Mouse (Mus musculus): ENCODE results near the gene 1110032A03Rik. TPM values are rescaled to one million over a fixed set of nuclear protein-coding genes. Genes with fewer than 3 reads are reported as not detected.
A peak's percentile ranks its signal among the peaks of the same experiment; 100 is the strongest.

1110032A03Rik gene
- polyA plus RNA-seq, 1 experiment from 2014 or later: 46.3 TPM

GRCm38 (mm10) chr9:50782155-50782554, 6.8 kb upstream of the 1110032A03Rik start:
- WGBS: 76% methylated on average over 2 of the region's 2 CpGs

GRCm38 (mm10) chr9:50776162-50776760, 941 bp upstream of the 1110032A03Rik start:
- WGBS: 43% methylated on average over 11 of the region's 11 CpGs

More at GRCm38 (mm10) chr9:50782155-50782554, 6.8 kb upstream of the 1110032A03Rik start:
- peaks cover 34% of the 10 kb centered on the region for H3K36me3 ChIP-seq (ENCODE audit: control insufficient read depth, insufficient read depth, low read length)
- H3K4me3 ChIP-seq (ENCODE audit: low read length): no peak overlapping the region
- H3K9ac ChIP-seq (ENCODE audit: low read length): no peak overlapping the region
- H3K4me2 ChIP-seq (ENCODE audit: low read depth, low read length): no peak overlapping the region
- no peaks in the 10 kb centered on the region for H3K27me3 ChIP-seq (ENCODE audit: control insufficient read depth, insufficient read depth, low read depth, low read length)
- H3K9me3 ChIP-seq (ENCODE audit: control insufficient read depth, low read length): no peaks in the 10 kb centered on the region
- H3K27ac ChIP-seq (ENCODE audit: low read length): no peak overlapping the region
- no peaks in the 10 kb centered on the region for H3K4me1 ChIP-seq (replicated peaks; ENCODE audit: control insufficient read depth, insufficient read depth, low read length)
- ATAC-seq (ENCODE audit: low read depth): no peak

GRCm38 (mm10) chr9:50775662-50776126, 374 bp upstream of the 1110032A03Rik start:
- H3K27me3 ChIP-seq (ENCODE audit: control insufficient read depth, insufficient read depth, low read depth, low read length): no peaks in the 10 kb centered on the region
- ATAC-seq (ENCODE audit: low read depth): peak; percentile 51
- H3K4me3 ChIP-seq (ENCODE audit: low read length): peak overlapping the region; percentile 98
- WGBS: 0% methylated on average over 27 of the region's 30 CpGs
- H3K27ac ChIP-seq (ENCODE audit: low read length): peak overlapping the region; percentile 53; the same call in 1 of the 2 replicates
- peaks cover 11% of the 10 kb centered on the region for H3K4me1 ChIP-seq (replicated peaks; ENCODE audit: control insufficient read depth, insufficient read depth, low read length)
- H3K9me3 ChIP-seq (ENCODE audit: control insufficient read depth, low read length): no peaks in the 10 kb centered on the region
- peak overlapping the region; percentile 91 for H3K4me2 ChIP-seq (ENCODE audit: low read depth, low read length)
- peaks cover 7% of the 10 kb centered on the region; the same call in 1 of the 2 replicates for H3K36me3 ChIP-seq (ENCODE audit: control insufficient read depth, insufficient read depth, low read length)
- H3K9ac ChIP-seq (ENCODE audit: low read length): peak overlapping the region; percentile 97

More at GRCm38 (mm10) chr9:50776162-50776760, 941 bp upstream of the 1110032A03Rik start:
- peaks cover 11% of the 10 kb centered on the region; the same call in 1 of the 2 replicates for H3K36me3 ChIP-seq (ENCODE audit: control insufficient read depth, insufficient read depth, low read length)
- peak overlapping the region; percentile 97 for H3K9ac ChIP-seq (ENCODE audit: low read length)
- H3K27ac ChIP-seq (ENCODE audit: low read length): no peak overlapping the region
- no peaks in the 10 kb centered on the region for H3K9me3 ChIP-seq (ENCODE audit: control insufficient read depth, low read length)
- H3K4me1 ChIP-seq (replicated peaks; ENCODE audit: control insufficient read depth, insufficient read depth, low read length): peaks cover 11% of the 10 kb centered on the region
- H3K4me3 ChIP-seq (ENCODE audit: low read length): peak overlapping the region; percentile 98
- H3K4me2 ChIP-seq (ENCODE audit: low read depth, low read length): peak overlapping the region; percentile 91
- no peak for ATAC-seq (ENCODE audit: low read depth)
- H3K27me3 ChIP-seq (ENCODE audit: control insufficient read depth, insufficient read depth, low read depth, low read length): no peaks in the 10 kb centered on the region

GRCm38 (mm10) chr9:50774026-50774462, 1.3 kb downstream of the 1110032A03Rik start:
- 0 out of 2 replicates have a peak overlapping the region, but pooled peaks have one; percentile 4 for H3K4me3 ChIP-seq (ENCODE audit: low read length)
- H3K27me3 ChIP-seq (ENCODE audit: control insufficient read depth, insufficient read depth, low read depth, low read length): no peaks in the 10 kb centered on the region
- 54% methylated on average over 4 of the region's 4 CpGs for WGBS
- peaks cover 12% of the 10 kb centered on the region for H3K4me1 ChIP-seq (replicated peaks; ENCODE audit: control insufficient read depth, insufficient read depth, low read length)
- no peaks in the 10 kb centered on the region for H3K9me3 ChIP-seq (ENCODE audit: control insufficient read depth, low read length)
- no peak for ATAC-seq (ENCODE audit: low read depth)
- H3K9ac ChIP-seq (ENCODE audit: low read length): 0 out of 2 replicates have a peak overlapping the region, but pooled peaks have one; percentile 36
- peak overlapping the region; percentile 91 for H3K4me2 ChIP-seq (ENCODE audit: low read depth, low read length)
- no peak overlapping the region for H3K27ac ChIP-seq (ENCODE audit: low read length)
- H3K36me3 ChIP-seq (ENCODE audit: control insufficient read depth, insufficient read depth, low read length): no peaks in the 10 kb centered on the region

GRCm38 (mm10) chr9:50770011-50770410, 5.3 kb downstream of the 1110032A03Rik start:
- Histone ChIP-seq H3K4me3 (ENCODE audit: low read length) (no peak overlapping the region), H3K27me3 (ENCODE audit: control insufficient read depth, insufficient read depth, low read depth, low read length) (no peaks in the 10 kb centered on the region), H3K4me2 (ENCODE audit: low read depth, low read length) (no peak overlapping the region), H3K36me3 (ENCODE audit: control insufficient read depth, insufficient read depth, low read length) (no peaks in the 10 kb centered on the region), H3K4me1 (replicated peaks; ENCODE audit: control insufficient read depth, insufficient read depth, low read length) (peaks cover 10% of the 10 kb centered on the region), H3K9me3 (ENCODE audit: control insufficient read depth, low read length) (no peaks in the 10 kb centered on the region), H3K27ac (ENCODE audit: low read length) (no peak overlapping the region), H3K9ac (ENCODE audit: low read length) (no peak overlapping the region)
- 83% methylated on average over 2 of the region's 2 CpGs for WGBS
- no peak for ATAC-seq (ENCODE audit: low read depth)

- Histone ChIP-seq H3K9me3 (ENCODE audit: control insufficient read depth, low read length) (no peaks in the 10 kb centered on the region), H3K36me3 (ENCODE audit: control insufficient read depth, insufficient read depth, low read length) (no peaks in the 10 kb centered on the region), H3K27me3 (ENCODE audit: control insufficient read depth, insufficient read depth, low read depth, low read length) (no peaks in the 10 kb centered on the region), H3K9ac (ENCODE audit: low read length) (peak within 1 kb of the TSS; percentile 87), H3K4me1 (replicated peaks; ENCODE audit: control insufficient read depth, insufficient read depth, low read length) (peaks cover 8% of the 10 kb centered on the region; the same call in 1 of the 2 replicates), H3K4me2 (ENCODE audit: low read depth, low read length) (peak within 1 kb of the TSS; percentile 98), H3K27ac (ENCODE audit: low read length) (peak within 1 kb of the TSS; percentile 96), H3K4me3 (ENCODE audit: low read length) (peak within 1 kb of the TSS; percentile 81)
- peak; percentile 98 for ATAC-seq (ENCODE audit: low read depth)
- 3% methylated on average over 57 of the region's 59 CpGs for WGBS
These were observed 7.0 kb downstream of the 1110032A03Rik start, which contains the start of gene Fdxacb1 for GRCm38 (mm10) chr9:50768107-50769002. Gene Fdxacb1, plus strand, starts transcription at chr9:50768236.

- peak overlapping the region; percentile 78 for H3K27ac ChIP-seq (ENCODE audit: low read length)
- H3K4me2 ChIP-seq (ENCODE audit: low read depth, low read length): peak overlapping the region; percentile 98
- 3% methylated on average over 17 of the region's 17 CpGs for WGBS
- H3K36me3 ChIP-seq (ENCODE audit: control insufficient read depth, insufficient read depth, low read length): no peaks in the 10 kb centered on the region
- H3K9ac ChIP-seq (ENCODE audit: low read length): peak overlapping the region; percentile 87
- H3K4me3 ChIP-seq (ENCODE audit: low read length): peak overlapping the region; percentile 81
- ATAC-seq (ENCODE audit: low read depth): no peak
- H3K4me1 ChIP-seq (replicated peaks; ENCODE audit: control insufficient read depth, insufficient read depth, low read length): peaks cover 8% of the 10 kb centered on the region; the same call in 1 of the 2 replicates
- H3K9me3 ChIP-seq (ENCODE audit: control insufficient read depth, low read length): no peaks in the 10 kb centered on the region
- H3K27me3 ChIP-seq (ENCODE audit: control insufficient read depth, insufficient read depth, low read depth, low read length): no peaks in the 10 kb centered on the region
These were observed 7.7 kb downstream of the 1110032A03Rik start for GRCm38 (mm10) chr9:50767531-50768106.

GRCm38 (mm10) chr9:50763331-50763730, 12.0 kb downstream of the 1110032A03Rik start:
- WGBS: 44% methylated on average over 1 of the region's 1 CpGs
- Histone ChIP-seq H3K4me1 (replicated peaks; ENCODE audit: control insufficient read depth, insufficient read depth, low read length) (peaks cover 6% of the 10 kb centered on the region; the same call in 1 of the 2 replicates), H3K4me2 (ENCODE audit: low read depth, low read length) (no peak overlapping the region)

More at GRCm38 (mm10) chr9:50763331-50763730, 12.0 kb downstream of the 1110032A03Rik start:
- H3K9me3 ChIP-seq (ENCODE audit: control insufficient read depth, low read length): no peaks in the 10 kb centered on the region
- no peaks in the 10 kb centered on the region for H3K27me3 ChIP-seq (ENCODE audit: control insufficient read depth, insufficient read depth, low read depth, low read length)
- no peaks in the 10 kb centered on the region for H3K36me3 ChIP-seq (ENCODE audit: control insufficient read depth, insufficient read depth, low read length)
- H3K9ac ChIP-seq (ENCODE audit: low read length): no peak overlapping the region
- no peak overlapping the region for H3K27ac ChIP-seq (ENCODE audit: low read length)
- no peak for ATAC-seq (ENCODE audit: low read depth)
- no peak overlapping the region for H3K4me3 ChIP-seq (ENCODE audit: low read length)

Measured in lung, embryonic 16.5 days (tissue).